ENCODE assay signal across 10 mouse cellular contexts in genomic region chr2:27848466-27848865, GRCm38 (mm10). TPM values are rescaled to one million over a fixed set of nuclear protein-coding genes. Genes with fewer than 3 reads are reported as not detected.
A peak's percentile ranks its signal among the peaks of the same experiment; 100 is the strongest.
DNase-seq lines count a peak whose midpoint lies in the region; ATAC-seq lines count a peak whose summit lies in the region.
"Had no signal": no experiment of that assay in that cellular context is flagged by ENCODE, and none has a peak within 500 bp of the region (broad histone marks: within the 10 kb centered on the region; RNA-seq: fewer than 3 reads in every experiment).

No protein-coding gene starts in this region.

- H3K4me1 ChIP-seq in intestine, embryonic 15.5 days (replicated peaks) = peaks cover 10% of the 10 kb centered on the region; the same call in 1 of the 2 replicates

- H3K27ac ChIP-seq in intestine, embryonic 15.5 days = peak overlapping the region; percentile 60
- H3K27ac ChIP-seq: hindbrain, embryonic 14.5 days had no signal

- no peak overlapping the region for H3K4me3 ChIP-seq in intestine, embryonic 15.5 days (replicated peaks)

- WGBS in intestine, embryonic 15.5 days = 35% methylated on average over 5 of the region's 5 CpGs

- H3K36me3 ChIP-seq in intestine, embryonic 15.5 days = no peaks in the 10 kb centered on the region

- DNase-seq in adrenal gland, postnatal 10 days = peak; percentile 24
- no peak for DNase-seq in adrenal gland, adult 18-20 months (ENCODE audit: low spot score in 2 of 2)
- peak; percentile 34 for DNase-seq in gonadal fat pad, adult 2 months (ENCODE audit: low read depth)
- DNase-seq in skeletal muscle tissue, adult 2 months (ENCODE audit: low read depth, low spot score) = peak; percentile 67
- no peak for DNase-seq in right cerebral cortex, adult 2 months (ENCODE audit: low spot score in 2 of 2)
- no peak for DNase-seq in c-Kit-positive CD71-positive TER-119-positive erythroid progenitor cells, embryonic 14.5 days (ENCODE audit: low spot score)
- DNase-seq in adrenal gland, postnatal 4 days (ENCODE audit: low spot score in 2 of 2) = no peak
- DNase-seq: spleen, adult 18-20 months had no signal

- ATAC-seq in intestine, embryonic 15.5 days = peak; percentile 78

- no peak overlapping the region for H3K9ac ChIP-seq in intestine, embryonic 15.5 days
- H3K9ac ChIP-seq: hindbrain, embryonic 14.5 days had no signal

- no peaks in the 10 kb centered on the region for H3K27me3 ChIP-seq in intestine, embryonic 15.5 days (replicated peaks)

- no peaks in the 10 kb centered on the region for H3K9me3 ChIP-seq in intestine, embryonic 15.5 days

- no peak overlapping the region for H3K4me2 ChIP-seq in intestine, embryonic 15.5 days (replicated peaks)
- H3K4me2 ChIP-seq: hindbrain, embryonic 14.5 days had no signal

RNA-seq across cellular contexts. Expression of gene Col5a1, which starts 37.8 kb away (rescaled TPM):
- 100 to 1,000 TPM; 101 to 110 TPM for total RNA-seq in adrenal gland, postnatal 10 days (2021)
- total RNA-seq in adrenal gland, adult 18-20 months (2021) = 10 to 100 TPM; 23.8 to 35.6 TPM
- polyA plus RNA-seq in gonadal fat pad, adult 2 months (2012; rRNA removed) = 35.0 and 39.3 TPM in 2 replicates
- polyA plus RNA-seq in intestine, embryonic 15.5 days (2015; fragmentation: Nextera tagmentation; extraction: Ambion mirVana) = 96.3 and 97.9 TPM in 2 replicates
- total RNA-seq in adrenal gland, postnatal 4 days (2021) = 100 to 1,000 TPM; 132 to 140 TPM

Comparison
In these comparisons a context has a peak if more than half of its experiments do, and no peak if none do; other contexts are left out.
1. DNase-seq: peak in adrenal gland, postnatal 10 days (single experiment), gonadal fat pad, adult 2 months (single experiment) and skeletal muscle tissue, adult 2 months (single experiment); none in adrenal gland, adult 18-20 months (0 of 2), right cerebral cortex, adult 2 months (0 of 2), c-Kit-positive CD71-positive TER-119-positive erythroid progenitor cells, embryonic 14.5 days (single experiment) and adrenal gland, postnatal 4 days (0 of 2).